Mouse (Mus musculus) intestine, embryonic 15.5 days (tissue): ENCODE measurements at regions not wholly inside any gene's neighbourhood (a gene's known extent, or its start where the extent isn't known, plus 50 kb on each side); places are given as distances from the start of the nearest gene placed in this dataset.

Source experiments
- ATAC-seq: fragments of 200-750 bp; cut with Nextera tagmentation; 2 replicates; pipeline ENCODE4 v1.8.0; 2017; ENCODE audit warnings: moderate TSS enrichment, moderate library complexity
- H3K27ac ChIP-seq: fragments of 300-500 bp; sonication (generic); 2 replicates; pipeline ENCODE4 v1.5.1; 2015; ENCODE audit warnings: mild to moderate bottlenecking, inconsistent platforms
- H3K27me3 ChIP-seq: fragments of 300-500 bp; sonication (generic); replicated peaks from 2 replicates; pipeline ENCODE4 v1.6.1; 2015; ENCODE audit warnings: inconsistent platforms
- H3K36me3 ChIP-seq: fragments of 300-500 bp; sonication (generic); 2 replicates; pipeline ENCODE4 v1.6.1; 2015; ENCODE audit warnings: inconsistent platforms
- H3K4me1 ChIP-seq: fragments of 300-500 bp; sonication (generic); replicated peaks from 2 replicates; pipeline ENCODE4 v1.6.1; 2015; ENCODE audit warnings: inconsistent platforms
- H3K4me2 ChIP-seq: fragments of 300-500 bp; sonication (generic); replicated peaks from 2 replicates; pipeline ENCODE4 v1.6.1; 2015; ENCODE audit warnings: mild to moderate bottlenecking, inconsistent platforms
- H3K4me3 ChIP-seq: fragments of 300-500 bp; sonication (generic); replicated peaks from 2 replicates; pipeline ENCODE4 v1.5.1; 2015; ENCODE audit warnings: inconsistent platforms
- H3K9ac ChIP-seq: fragments of 300-500 bp; sonication (generic); 2 replicates; pipeline ENCODE4 v1.6.1; 2015; ENCODE audit warnings: inconsistent platforms
- H3K9me3 ChIP-seq: fragments of 300-500 bp; sonication (generic); 2 replicates; pipeline ENCODE4 v1.6.1; 2016; ENCODE audit warnings: inconsistent platforms
- WGBS: fragments of 180-500 bp; shearing (Covaris S2); methylation state at CpG from one replicate; pipeline ENCODE4 v1.1.7; 2015; 5-methylcytosine and 5-hydroxymethylcytosine counted together

- H3K9me3 ChIP-seq = no peaks in the 10 kb centered on the region
- no peaks in the 10 kb centered on the region for H3K27me3 ChIP-seq
- no peak overlapping the region for H3K9ac ChIP-seq
- H3K27ac ChIP-seq = no peak overlapping the region
- no peak overlapping the region for H3K4me3 ChIP-seq
- H3K4me2 ChIP-seq = no peak overlapping the region
- no peaks in the 10 kb centered on the region for H3K4me1 ChIP-seq
- no peaks in the 10 kb centered on the region for H3K36me3 ChIP-seq
- no peak for ATAC-seq
- 80% methylated on average over 8 of the region's 8 CpGs for WGBS
These were observed 110.9 kb upstream of the Habp2 start for GRCm38 (mm10) chr19:56176059-56176458.

GRCm38 (mm10) chr19:56177231-56177745 is 109.6 kb upstream of the Habp2 start:
- H3K27me3 ChIP-seq = no peaks in the 10 kb centered on the region
- H3K9me3 ChIP-seq = no peaks in the 10 kb centered on the region
- H3K4me1 ChIP-seq = no peaks in the 10 kb centered on the region
- H3K4me3 ChIP-seq = no peak overlapping the region
- WGBS = 34% methylated on average over 12 of the region's 12 CpGs
- peak; percentile 56; the same call in 1 of the 2 replicates for ATAC-seq
- H3K36me3 ChIP-seq = no peaks in the 10 kb centered on the region
- 0 out of 2 replicates have a peak overlapping the region, but pooled peaks have one; percentile 9 for H3K4me2 ChIP-seq
- H3K9ac ChIP-seq = no peak overlapping the region
- peak overlapping the region; percentile 2 for H3K27ac ChIP-seq

DNA sequence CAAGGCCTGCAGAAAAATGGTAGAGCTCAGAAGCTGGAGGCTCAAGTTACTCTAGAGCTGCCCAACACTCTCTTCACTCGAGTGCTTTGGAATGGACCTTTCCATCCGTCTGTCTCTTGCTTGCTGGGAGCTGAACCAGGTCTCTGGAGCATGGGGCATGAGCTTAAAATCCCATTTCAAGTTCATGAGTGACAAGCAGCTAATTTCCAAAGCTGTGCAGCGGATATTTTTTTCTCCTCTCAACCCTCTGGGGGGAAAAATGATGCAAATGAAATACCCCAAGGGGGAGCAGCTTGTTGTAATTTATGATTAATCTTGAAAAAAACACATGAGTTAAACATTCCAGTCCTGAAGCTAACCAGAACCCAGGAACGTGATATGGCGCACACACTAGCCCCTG is 101.2 kb upstream of the Habp2 start:
- no peaks in the 10 kb centered on the region for H3K27me3 ChIP-seq
- no peak for ATAC-seq
- WGBS = 64% methylated on average over 5 of the region's 5 CpGs

GRCm38 (mm10) chr19:56189185-56189584 is 97.8 kb upstream of the Habp2 start:
- H3K4me1 ChIP-seq = no peaks in the 10 kb centered on the region
- no peak overlapping the region for H3K9ac ChIP-seq
- H3K4me2 ChIP-seq = no peak overlapping the region
- ATAC-seq = no peak
- H3K4me3 ChIP-seq = no peak overlapping the region
- 88% methylated on average over 1 of the region's 1 CpGs for WGBS
- no peak overlapping the region for H3K27ac ChIP-seq
- H3K36me3 ChIP-seq = no peaks in the 10 kb centered on the region
- H3K9me3 ChIP-seq = no peaks in the 10 kb centered on the region
- no peaks in the 10 kb centered on the region for H3K27me3 ChIP-seq

More for the DNA sequence above, 101.2 kb upstream of the Habp2 start:
- Histone ChIP-seq H3K9ac (no peak overlapping the region), H3K4me1 (no peaks in the 10 kb centered on the region), H3K4me3 (no peak overlapping the region), H3K36me3 (no peaks in the 10 kb centered on the region), H3K27ac (no peak overlapping the region), H3K9me3 (no peaks in the 10 kb centered on the region), H3K4me2 (no peak overlapping the region)

DNA sequence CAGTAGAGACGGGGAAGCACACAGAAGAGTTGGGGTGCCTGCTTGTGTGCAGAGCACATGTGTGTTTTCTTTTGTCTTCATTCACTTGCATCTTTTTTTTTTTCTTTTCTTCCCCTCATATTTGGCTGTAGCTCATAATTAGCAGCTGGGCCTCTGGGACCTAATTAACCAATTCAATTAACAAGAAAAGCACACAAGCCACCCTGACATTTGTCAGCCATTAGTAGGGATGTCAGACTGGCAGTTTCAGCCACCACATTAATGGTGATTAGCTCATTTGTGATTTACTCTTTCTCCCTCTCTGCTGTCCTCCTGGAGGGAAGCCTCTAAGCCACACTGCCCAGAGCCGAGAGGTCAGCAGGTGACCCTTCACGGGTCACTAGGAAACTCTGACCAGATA is 96.7 kb upstream of the Habp2 start:
- Histone ChIP-seq H3K9me3 (no peaks in the 10 kb centered on the region), H3K4me3 (no peak overlapping the region), H3K4me1 (no peaks in the 10 kb centered on the region), H3K27me3 (no peaks in the 10 kb centered on the region), H3K27ac (no peak overlapping the region), H3K4me2 (no peak overlapping the region), H3K36me3 (no peaks in the 10 kb centered on the region), H3K9ac (no peak overlapping the region)
- WGBS = 50% methylated on average over 3 of the region's 3 CpGs
- no peak for ATAC-seq

- Histone ChIP-seq H3K4me2 (no peak overlapping the region), H3K4me1 (peaks cover 4% of the 10 kb centered on the region; the same call in 1 of the 2 replicates), H3K9me3 (no peaks in the 10 kb centered on the region), H3K4me3 (no peak overlapping the region), H3K9ac (no peak overlapping the region), H3K36me3 (no peaks in the 10 kb centered on the region), H3K27ac (no peak overlapping the region), H3K27me3 (no peaks in the 10 kb centered on the region)
- ATAC-seq = no peak
- WGBS = 68% methylated on average over 15 of the region's 15 CpGs
These were observed 88.3 kb upstream of the Habp2 start for GRCm38 (mm10) chr19:56198474-56199236.

GRCm38 (mm10) chr19:56199401-56200150 is 87.4 kb upstream of the Habp2 start:
- Histone ChIP-seq H3K27ac (no peak overlapping the region), H3K9me3 (no peaks in the 10 kb centered on the region), H3K4me1 (peaks cover 4% of the 10 kb centered on the region; the same call in 1 of the 2 replicates), H3K4me3 (no peak overlapping the region), H3K36me3 (no peaks in the 10 kb centered on the region), H3K4me2 (no peak overlapping the region), H3K27me3 (no peaks in the 10 kb centered on the region), H3K9ac (no peak overlapping the region)
- WGBS = 68% methylated on average over 14 of the region's 14 CpGs
- no peak for ATAC-seq

DNA sequence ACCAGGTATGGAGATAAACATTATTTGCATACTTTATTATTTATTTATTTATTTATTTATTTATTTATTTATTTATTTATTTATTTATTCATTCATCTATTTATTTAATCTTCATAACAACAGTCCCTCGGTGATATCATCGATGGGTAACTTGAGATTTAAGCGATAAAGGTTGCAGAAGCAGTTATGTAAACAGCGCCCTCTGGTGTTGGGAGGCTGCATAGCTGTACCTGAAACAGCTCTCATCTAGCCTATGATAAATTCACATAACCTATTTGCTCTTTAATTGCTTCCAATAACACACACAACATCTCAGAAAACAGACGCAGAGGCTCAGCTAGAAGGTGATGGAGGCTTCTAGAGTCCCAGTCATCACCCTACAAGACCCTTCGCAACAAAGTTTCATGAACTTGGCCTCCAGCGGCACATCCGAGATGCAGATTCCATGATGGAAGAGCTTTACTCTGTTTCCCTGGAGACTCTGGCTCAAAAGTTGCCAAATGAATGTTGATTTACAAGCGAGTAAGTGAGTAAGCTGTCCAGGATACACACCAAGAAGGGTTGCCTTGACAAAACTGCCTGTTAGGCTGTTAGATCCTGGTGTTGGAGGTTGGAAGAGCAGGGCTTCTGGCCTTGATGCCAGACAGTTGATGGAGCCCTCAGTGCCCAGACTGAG is 85.8 kb upstream of the Habp2 start:
- WGBS = 82% methylated on average over 9 of the region's 9 CpGs
- no peak overlapping the region for H3K9ac ChIP-seq
- H3K9me3 ChIP-seq = no peaks in the 10 kb centered on the region
- H3K36me3 ChIP-seq = no peaks in the 10 kb centered on the region
- H3K4me1 ChIP-seq = peaks cover 4% of the 10 kb centered on the region; the same call in 1 of the 2 replicates
- H3K4me3 ChIP-seq = no peak overlapping the region
- no peak overlapping the region for H3K27ac ChIP-seq
- no peaks in the 10 kb centered on the region for H3K27me3 ChIP-seq
- no peak for ATAC-seq
- H3K4me2 ChIP-seq = no peak overlapping the region

- Histone ChIP-seq H3K27me3 (no peaks in the 10 kb centered on the region), H3K36me3 (no peaks in the 10 kb centered on the region), H3K9ac (no peak overlapping the region), H3K27ac (no peak overlapping the region), H3K4me1 (peaks cover 4% of the 10 kb centered on the region; the same call in 1 of the 2 replicates), H3K9me3 (no peaks in the 10 kb centered on the region), H3K4me2 (no peak overlapping the region), H3K4me3 (no peak overlapping the region)
- 0 out of 2 replicates have a peak, but pooled peaks have one; percentile 53 for ATAC-seq
These were observed 85.0 kb upstream of the Habp2 start for GRCm38 (mm10) chr19:56201738-56202480.

GRCm38 (mm10) chr19:56202481-56203130 is 84.3 kb upstream of the Habp2 start:
- no peak for ATAC-seq
- Histone ChIP-seq H3K36me3 (no peaks in the 10 kb centered on the region), H3K4me2 (no peak overlapping the region), H3K27ac (no peak overlapping the region), H3K9ac (no peak overlapping the region), H3K4me3 (no peak overlapping the region), H3K9me3 (no peaks in the 10 kb centered on the region), H3K27me3 (no peaks in the 10 kb centered on the region), H3K4me1 (peaks cover 4% of the 10 kb centered on the region; the same call in 1 of the 2 replicates)
- WGBS = 49% methylated on average over 9 of the region's 9 CpGs

DNA sequence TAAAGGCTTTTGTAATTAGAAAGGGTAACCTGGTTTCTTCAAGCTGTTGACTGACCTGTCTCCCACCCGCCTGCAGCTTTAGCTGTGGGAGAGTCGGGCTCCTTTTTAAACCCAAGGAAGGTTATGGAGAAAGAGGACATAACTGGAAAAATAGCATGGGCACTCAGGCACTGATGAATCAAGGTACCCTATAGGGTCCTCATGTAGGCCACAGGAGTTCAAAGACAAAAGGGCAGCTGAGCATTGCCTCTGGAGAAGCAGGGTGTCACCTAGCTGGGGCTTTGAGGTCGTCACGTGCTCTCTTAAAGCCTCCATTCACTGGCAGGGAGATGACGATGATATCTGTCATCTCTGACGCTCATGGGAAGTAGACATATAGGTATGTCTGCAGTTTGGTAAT is 68.4 kb upstream of the Habp2 start:
- Histone ChIP-seq H3K36me3 (no peaks in the 10 kb centered on the region), H3K4me1 (no peaks in the 10 kb centered on the region), H3K9ac (no peak overlapping the region), H3K4me2 (no peak overlapping the region), H3K4me3 (no peak overlapping the region), H3K27me3 (no peaks in the 10 kb centered on the region), H3K27ac (no peak overlapping the region), H3K9me3 (no peaks in the 10 kb centered on the region)
- 82% methylated on average over 6 of the region's 6 CpGs for WGBS
- no peak for ATAC-seq
